Mouse (Mus musculus) limb, embryonic 12.5 days (tissue): ENCODE data around the gene Dbi. TPM values are rescaled to one million over a fixed set of nuclear protein-coding genes. Genes with fewer than 3 reads are reported as not detected.

Source experiments
- ATAC-seq: fragments of 200-750 bp; cut with Nextera tagmentation; 2 replicates; pipeline ENCODE4 v1.8.0; 2017; ENCODE audit warnings: low read depth, moderate TSS enrichment; ENCODE audit not compliant: insufficient number of reproducible peaks, insufficient read depth, low FRiP score, low TSS enrichment
- H3K27ac ChIP-seq: fragments of 300-500 bp; sonication (generic); 2 replicates; pipeline ENCODE4 v1.5.1; 2016; ENCODE audit warnings: mild to moderate bottlenecking, moderate library complexity
- H3K27me3 ChIP-seq: fragments of 300-500 bp; sonication (generic); 2 replicates; pipeline ENCODE4 v1.6.1; 2016; ENCODE audit warnings: mild to moderate bottlenecking, moderate library complexity
- H3K36me3 ChIP-seq: fragments of 300-500 bp; sonication (generic); 2 replicates; pipeline ENCODE4 v1.6.1; 2016; ENCODE audit warnings: mild to moderate bottlenecking, moderate library complexity
- H3K4me1 ChIP-seq: fragments of 300-500 bp; sonication (generic); replicated peaks from 2 replicates; pipeline ENCODE4 v1.6.1; 2016
- H3K4me2 ChIP-seq: fragments of 300-500 bp; sonication (generic); 2 replicates; pipeline ENCODE4 v1.6.1; 2016; ENCODE audit warnings: mild to moderate bottlenecking, moderate library complexity
- H3K4me3 ChIP-seq: fragments of 300-500 bp; sonication (generic); replicated peaks from 2 replicates; pipeline ENCODE4 v1.5.1; 2016; ENCODE audit warnings: mild to moderate bottlenecking
- H3K9ac ChIP-seq: fragments of 300-500 bp; sonication (generic); replicated peaks from 2 replicates; pipeline ENCODE4 v1.6.1; 2016; ENCODE audit warnings: mild to moderate bottlenecking, moderate library complexity
- H3K9me3 ChIP-seq: fragments of 300-500 bp; sonication (generic); 2 replicates; pipeline ENCODE4 v1.6.1; 2016; ENCODE audit warnings: mild to moderate bottlenecking, moderate library complexity
- WGBS: fragments of 180-500 bp; shearing (Covaris S2); methylation state at CpG from one replicate; pipeline ENCODE4 v1.1.7; 2016; 5-methylcytosine and 5-hydroxymethylcytosine counted together
- polyA plus RNA-seq: library from polyadenylated mRNA; unstranded; fragments of >200 nt; fragmentation: Nextera tagmentation; extraction: Ambion mirVana; gene quantifications from 2 replicates; pipeline ENCODE4 v1.2.1, GENCODE M21; 2016

Dbi gene
- polyA plus RNA-seq, 1 experiment from 2014 or later = 702 TPM

DNA sequence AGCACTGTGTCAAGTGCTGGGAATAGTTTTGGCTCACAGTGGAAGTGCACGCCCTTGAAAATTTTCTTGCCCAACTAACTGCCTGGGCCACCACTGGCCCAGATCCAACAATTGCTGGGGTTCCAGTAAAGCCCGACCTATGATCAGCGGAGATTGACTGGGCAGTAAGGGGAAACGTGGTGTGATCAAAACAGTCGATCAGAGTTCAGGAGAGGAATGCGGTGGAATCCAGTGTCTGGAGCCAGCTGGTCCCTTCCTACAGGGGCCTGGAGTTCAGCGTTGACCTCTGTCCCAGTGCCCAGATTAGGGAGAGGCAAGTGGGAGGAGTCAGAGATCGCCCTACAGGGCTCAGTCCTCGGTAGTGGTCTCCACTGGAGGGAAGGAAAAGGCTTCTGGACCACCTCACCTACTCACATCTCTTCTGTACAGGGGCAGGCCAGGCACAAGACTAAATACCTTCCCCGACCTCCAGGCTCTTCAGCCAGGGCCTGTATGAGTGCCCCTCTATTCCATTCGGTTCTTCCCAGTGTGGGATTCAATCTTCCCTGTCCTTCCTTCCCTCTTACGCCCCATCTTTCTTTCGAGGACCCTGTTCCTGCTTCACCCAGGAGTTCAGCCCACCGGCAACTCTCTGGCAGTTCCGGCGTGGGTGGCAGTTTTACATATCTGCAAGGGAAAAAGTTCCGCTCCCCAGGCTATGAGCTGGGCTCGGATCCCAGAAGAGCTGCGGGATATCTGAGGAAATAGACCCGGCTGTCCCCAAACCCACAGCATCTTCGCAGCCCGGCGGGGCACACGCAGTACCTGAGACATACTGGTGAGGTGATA lies 523 bp downstream of the Dbi start:
- Histone ChIP-seq H3K27me3 (no peaks in the 10 kb centered on the region), H3K9me3 (no peaks in the 10 kb centered on the region), H3K4me2 (peak overlapping the region; percentile 76), H3K4me1 (peaks cover 23% of the 10 kb centered on the region), H3K27ac (peak overlapping the region; percentile 90), H3K36me3 (peaks cover 22% of the 10 kb centered on the region), H3K4me3 (peak overlapping the region; percentile 60), H3K9ac (peak overlapping the region; percentile 72)
- 4% methylated on average over 24 of the region's 24 CpGs for WGBS
- ATAC-seq = peak; percentile 63

DNA sequence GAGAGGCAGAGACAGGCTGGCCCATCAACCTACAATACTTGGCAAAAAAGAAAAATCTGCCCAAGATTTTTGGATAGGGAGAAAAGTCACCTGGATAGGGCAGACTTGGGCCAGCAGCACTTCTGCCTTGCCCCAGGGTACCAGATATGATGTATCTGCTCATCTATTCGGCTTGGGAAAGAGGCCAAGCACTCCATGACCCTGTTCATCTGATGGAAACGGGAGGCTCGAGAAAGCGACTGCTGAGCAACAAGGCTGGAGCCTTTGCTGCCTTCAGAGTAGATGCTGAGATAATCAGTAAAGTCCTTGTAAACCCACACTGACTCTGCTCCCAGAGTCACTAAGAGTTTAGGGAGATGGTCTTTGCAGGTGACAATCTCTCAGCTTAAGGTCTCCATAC lies 1.5 kb downstream of the Dbi start:
- Histone ChIP-seq H3K27me3 (no peaks in the 10 kb centered on the region), H3K4me2 (peak overlapping the region; percentile 76), H3K4me1 (peaks cover 23% of the 10 kb centered on the region), H3K4me3 (peak overlapping the region; percentile 60; the same call in 1 of the 2 replicates), H3K36me3 (peaks cover 32% of the 10 kb centered on the region), H3K9ac (0 out of 2 replicates have a peak overlapping the region, but pooled peaks have one; percentile 72), H3K9me3 (peaks cover 4% of the 10 kb centered on the region; the same call in 1 of the 2 replicates), H3K27ac (no peak overlapping the region)
- 94% methylated on average over 4 of the region's 4 CpGs for WGBS
- ATAC-seq = no peak

DNA sequence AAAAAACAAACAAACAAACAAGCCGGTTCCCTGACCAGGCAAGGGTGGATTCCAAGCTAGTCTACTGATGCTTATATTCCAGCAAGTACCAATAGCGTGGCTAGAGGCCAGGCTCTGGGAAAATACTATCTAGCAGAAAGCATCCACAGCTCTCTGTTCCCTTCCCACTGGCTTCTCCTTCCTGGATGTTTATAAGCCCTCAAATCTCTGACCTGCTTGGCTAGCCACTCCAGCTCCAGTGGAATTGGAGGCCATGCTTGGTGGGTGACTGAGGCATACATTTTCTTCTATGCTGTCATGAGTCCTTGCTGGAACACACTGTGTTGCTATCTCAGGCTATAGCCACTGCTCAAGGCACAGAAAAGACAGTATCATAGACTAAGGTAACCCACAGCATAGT lies 2.0 kb downstream of the Dbi start:
- H3K27ac ChIP-seq = no peak overlapping the region
- peaks cover 37% of the 10 kb centered on the region for H3K36me3 ChIP-seq
- H3K27me3 ChIP-seq = no peaks in the 10 kb centered on the region
- 91% methylated on average over 2 of the region's 2 CpGs for WGBS
- H3K9ac ChIP-seq = no peak overlapping the region
- H3K4me1 ChIP-seq = peaks cover 23% of the 10 kb centered on the region
- no peak overlapping the region for H3K4me3 ChIP-seq
- H3K4me2 ChIP-seq = peak overlapping the region; percentile 76; the same call in 1 of the 2 replicates
- ATAC-seq = no peak
- peaks cover 7% of the 10 kb centered on the region; the same call in 1 of the 2 replicates for H3K9me3 ChIP-seq

DNA sequence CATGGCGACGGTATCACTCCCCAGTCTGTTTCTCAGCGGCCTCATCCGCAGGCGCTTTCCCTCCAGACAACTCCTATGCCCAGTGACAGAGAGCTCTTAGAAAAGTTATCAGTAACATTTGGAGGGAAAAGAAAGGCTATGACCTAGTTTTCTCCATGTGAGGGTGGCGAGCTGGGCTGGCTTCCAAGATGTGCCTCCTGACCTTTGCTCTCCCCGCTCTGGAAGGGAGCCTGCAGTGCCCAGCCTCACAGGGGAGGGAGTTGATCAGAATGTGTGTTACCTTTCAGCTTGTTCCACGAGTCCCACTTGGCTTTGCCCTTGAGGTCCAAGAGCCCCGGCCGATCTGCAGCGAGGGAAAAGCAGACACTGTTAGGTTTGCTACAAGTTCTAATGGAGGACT lies 4.8 kb downstream of the Dbi start:
- Histone ChIP-seq H3K4me2 (no peak overlapping the region), H3K9me3 (peaks cover 7% of the 10 kb centered on the region; the same call in 1 of the 2 replicates), H3K4me1 (peaks cover 23% of the 10 kb centered on the region), H3K27me3 (no peaks in the 10 kb centered on the region), H3K9ac (no peak overlapping the region), H3K36me3 (peaks cover 56% of the 10 kb centered on the region), H3K27ac (peak overlapping the region; percentile 56; the same call in 1 of the 2 replicates), H3K4me3 (no peak overlapping the region)
- no peak for ATAC-seq
- 88% methylated on average over 11 of the region's 11 CpGs for WGBS

DNA sequence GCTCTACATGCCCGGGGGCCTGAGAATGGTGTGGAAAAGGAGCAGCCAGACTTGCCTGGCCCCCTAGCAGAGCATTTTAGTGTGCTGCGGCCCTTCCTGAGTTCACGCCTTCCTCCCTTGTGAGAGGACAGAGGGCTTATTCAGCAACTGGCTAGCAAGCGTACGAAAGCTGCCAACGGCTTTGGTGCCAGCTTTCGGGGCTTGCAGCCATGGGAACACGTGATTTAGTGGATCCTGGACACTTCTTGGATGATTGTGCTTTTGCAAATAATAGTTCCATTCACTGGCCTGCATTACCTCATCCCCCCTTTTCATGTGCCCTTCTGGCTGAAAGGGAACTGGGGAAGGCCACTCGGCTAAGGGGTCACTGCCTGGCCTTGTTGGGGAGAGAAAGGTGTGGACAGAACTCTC lies 5.2 kb downstream of the Dbi start:
- H3K9ac ChIP-seq = no peak overlapping the region
- H3K27ac ChIP-seq = peak overlapping the region; percentile 66
- H3K27me3 ChIP-seq = no peaks in the 10 kb centered on the region
- peaks cover 7% of the 10 kb centered on the region; the same call in 1 of the 2 replicates for H3K9me3 ChIP-seq
- H3K4me3 ChIP-seq = no peak overlapping the region
- H3K4me2 ChIP-seq = no peak overlapping the region
- peaks cover 56% of the 10 kb centered on the region for H3K36me3 ChIP-seq
- no peak for ATAC-seq
- H3K4me1 ChIP-seq = peaks cover 23% of the 10 kb centered on the region
- WGBS = 86% methylated on average over 9 of the region's 9 CpGs

DNA sequence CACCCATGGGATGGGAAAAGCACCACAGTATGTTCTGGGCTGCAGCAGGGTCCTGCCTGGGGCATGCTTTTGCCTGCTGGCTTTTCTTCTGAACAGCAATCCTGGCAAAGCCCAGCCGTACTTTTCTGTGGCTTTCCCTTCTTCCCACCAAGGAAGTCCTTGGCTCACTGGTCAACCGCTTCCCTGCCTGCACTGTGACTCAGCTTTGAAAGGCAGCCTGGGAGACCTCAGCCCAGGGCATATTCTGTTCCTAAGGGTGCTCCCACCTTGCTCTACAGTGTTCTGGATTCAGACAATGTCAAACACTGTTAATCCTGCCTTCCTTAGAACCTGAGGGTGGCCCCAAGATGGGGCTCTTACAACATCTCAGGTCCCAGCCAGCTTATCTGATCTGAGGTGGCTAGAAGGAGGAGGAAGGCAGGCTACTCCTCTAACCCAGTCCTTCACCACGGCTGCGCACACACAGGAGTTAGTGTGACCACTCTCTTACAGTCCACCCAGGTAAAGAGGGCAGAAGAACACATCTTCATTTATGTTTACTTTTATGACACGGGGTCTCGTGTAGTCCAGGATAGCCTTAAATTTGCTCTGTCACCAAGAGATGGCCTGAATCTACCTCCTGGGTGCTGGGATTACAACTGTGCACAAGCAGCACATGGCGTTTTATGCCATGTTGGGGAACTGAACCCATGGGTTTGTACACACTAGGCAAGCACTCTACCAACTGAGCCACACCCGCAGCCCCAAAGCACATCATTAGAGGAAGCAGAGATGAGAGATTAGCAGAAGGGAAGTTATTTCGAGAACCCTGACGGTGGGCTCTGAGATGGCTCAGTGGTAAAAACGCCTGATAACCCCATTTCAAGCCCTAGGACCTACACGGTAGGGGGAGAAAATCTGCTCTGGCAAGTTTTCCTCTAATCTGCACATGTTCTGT lies 8.4 kb downstream of the Dbi start:
- Histone ChIP-seq H3K27ac (0 out of 2 replicates have a peak overlapping the region, but pooled peaks have one; percentile 7), H3K9me3 (peaks cover 7% of the 10 kb centered on the region; the same call in 1 of the 2 replicates), H3K4me1 (no peaks in the 10 kb centered on the region), H3K36me3 (peaks cover 45% of the 10 kb centered on the region), H3K4me3 (no peak overlapping the region), H3K27me3 (no peaks in the 10 kb centered on the region), H3K4me2 (no peak overlapping the region), H3K9ac (no peak overlapping the region)
- WGBS = 89% methylated on average over 12 of the region's 12 CpGs
- no peak for ATAC-seq

DNA sequence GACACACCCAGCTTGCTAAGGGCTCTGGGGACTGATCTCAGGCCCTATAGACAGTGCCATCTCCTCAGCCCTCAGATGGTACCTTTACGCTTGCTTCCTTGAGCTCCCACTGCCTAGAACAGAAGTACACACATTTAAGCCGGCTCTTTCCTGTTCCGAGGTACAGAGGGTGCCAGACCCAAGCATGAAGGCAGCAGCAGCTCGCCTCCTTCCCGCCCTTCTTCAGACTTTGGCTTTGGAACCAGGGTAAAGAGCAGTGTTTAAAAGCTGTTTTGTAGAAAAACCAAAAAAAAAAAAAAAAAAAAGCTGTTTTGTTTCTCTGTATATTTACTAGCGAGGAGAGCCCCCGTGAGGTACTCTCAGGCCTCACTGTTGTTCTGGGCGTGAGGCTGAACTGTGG lies 9.1 kb downstream of the Dbi start:
- Histone ChIP-seq H3K27me3 (no peaks in the 10 kb centered on the region), H3K27ac (no peak overlapping the region), H3K36me3 (peaks cover 45% of the 10 kb centered on the region), H3K9ac (no peak overlapping the region), H3K4me3 (no peak overlapping the region), H3K4me1 (no peaks in the 10 kb centered on the region), H3K4me2 (no peak overlapping the region), H3K9me3 (peaks cover 7% of the 10 kb centered on the region; the same call in 1 of the 2 replicates)
- 88% methylated on average over 8 of the region's 8 CpGs for WGBS
- no peak for ATAC-seq

DNA sequence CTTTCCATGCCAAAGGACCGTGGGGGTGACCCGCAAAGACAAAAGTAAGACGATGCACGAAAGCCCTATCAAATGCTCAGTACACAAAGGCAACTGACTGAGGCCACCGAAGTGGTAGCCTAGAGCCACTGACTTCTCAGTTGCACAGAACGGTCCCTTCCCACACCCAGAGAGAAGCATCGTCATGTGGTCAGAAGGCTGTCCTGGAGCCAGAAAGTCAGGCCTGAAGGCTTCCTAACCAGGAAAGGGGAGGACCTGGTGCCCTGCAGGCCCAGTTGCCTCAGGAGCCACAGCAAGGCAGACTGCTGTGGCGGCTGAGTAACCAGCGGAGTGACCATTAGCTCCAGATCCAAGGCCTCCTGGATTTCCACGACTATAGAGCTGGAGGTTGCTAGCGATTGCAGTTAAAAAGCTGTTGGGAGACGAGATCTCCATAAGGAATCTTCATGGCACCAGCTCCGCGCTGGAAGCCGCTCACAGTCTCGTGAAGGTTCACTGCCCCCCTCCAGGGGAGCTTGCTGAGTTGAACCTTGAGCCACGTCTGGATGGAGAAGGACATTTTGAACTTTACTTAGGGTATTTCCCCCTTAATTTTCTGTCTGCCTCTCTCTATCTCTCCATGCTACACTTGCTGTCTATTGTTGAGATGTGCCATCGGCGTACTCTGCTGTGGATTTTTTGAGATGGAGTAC lies 11.0 kb downstream of the Dbi start:
- WGBS = 87% methylated on average over 19 of the region's 19 CpGs
- Histone ChIP-seq H3K9ac (no peak overlapping the region), H3K27me3 (no peaks in the 10 kb centered on the region), H3K36me3 (peaks cover 30% of the 10 kb centered on the region), H3K27ac (no peak overlapping the region), H3K4me1 (no peaks in the 10 kb centered on the region), H3K4me2 (no peak overlapping the region), H3K4me3 (no peak overlapping the region), H3K9me3 (peaks cover 7% of the 10 kb centered on the region; the same call in 1 of the 2 replicates)
- ATAC-seq = no peak

DNA sequence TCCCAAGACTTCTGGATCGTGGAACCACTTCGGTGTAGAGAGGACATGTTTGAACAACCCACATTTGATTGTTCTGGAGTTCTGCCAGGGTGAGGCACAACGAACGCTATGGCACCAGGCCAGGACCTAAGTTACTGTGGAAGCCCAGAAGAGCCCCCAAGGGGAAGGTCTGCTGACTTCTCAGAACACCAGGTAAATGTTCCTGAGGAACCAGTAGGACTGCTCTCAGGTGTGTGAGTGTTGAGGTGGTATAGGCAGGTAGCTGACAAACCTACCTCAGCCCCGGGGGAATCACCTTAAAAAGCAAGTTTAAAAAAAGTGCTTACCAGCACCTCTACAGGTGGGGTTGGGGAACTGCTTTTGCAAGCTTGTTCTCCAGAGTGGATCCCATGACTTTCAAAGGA lies 15.3 kb downstream of the Dbi start:
- H3K27me3 ChIP-seq = 0 out of 2 replicates have a peak, but pooled peaks cover 4% of the 10 kb centered on the region
- no peaks in the 10 kb centered on the region for H3K36me3 ChIP-seq
- H3K9ac ChIP-seq = no peak overlapping the region
- H3K4me3 ChIP-seq = no peak overlapping the region
- H3K4me2 ChIP-seq = no peak overlapping the region
- no peaks in the 10 kb centered on the region for H3K9me3 ChIP-seq
- no peak for ATAC-seq
- H3K27ac ChIP-seq = no peak overlapping the region
- no peaks in the 10 kb centered on the region for H3K4me1 ChIP-seq
- WGBS = 85% methylated on average over 5 of the region's 5 CpGs

DNA sequence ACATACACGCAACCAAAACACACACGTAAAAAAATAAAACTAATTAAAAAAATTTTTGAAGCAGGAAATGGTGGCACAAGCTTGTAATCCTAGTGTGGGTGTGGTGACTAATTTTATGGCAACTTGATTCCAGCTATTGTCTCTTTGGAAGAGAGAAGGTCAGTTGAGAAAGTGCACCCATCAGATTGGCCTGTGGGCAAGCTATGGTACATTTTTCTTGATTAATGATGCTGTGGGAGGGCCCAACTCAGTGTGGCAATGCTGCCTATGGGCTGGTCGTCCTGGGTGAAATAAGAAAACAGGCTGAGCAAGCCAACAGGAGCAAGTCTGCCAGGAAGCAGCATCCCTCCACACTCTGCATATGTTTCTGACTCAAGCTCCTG lies 19.7 kb downstream of the Dbi start:
- no peak overlapping the region for H3K9ac ChIP-seq
- ATAC-seq = no peak
- 0 out of 2 replicates have a peak, but pooled peaks cover 4% of the 10 kb centered on the region for H3K27me3 ChIP-seq
- no peaks in the 10 kb centered on the region for H3K4me1 ChIP-seq
- H3K4me3 ChIP-seq = no peak overlapping the region
- no peak overlapping the region for H3K27ac ChIP-seq
- 83% methylated on average over 3 of the region's 3 CpGs for WGBS
- no peak overlapping the region for H3K4me2 ChIP-seq
- no peaks in the 10 kb centered on the region for H3K9me3 ChIP-seq
- H3K36me3 ChIP-seq = no peaks in the 10 kb centered on the region
